Mouse (Mus musculus): ENCODE data around the gene Padi4. TPM values are rescaled to one million over a fixed set of nuclear protein-coding genes. Genes with fewer than 3 reads are reported as not detected.

Gene Padi4
- total and polyA plus RNA-seq, 3 experiments: not detected

GRCm38 (mm10) chr4:140782821-140783220, 8.8 kb upstream of the Padi4 start:
- peaks cover 34% of the 10 kb centered on the region for H3K27me3 ChIP-seq (replicated peaks)
- H3K4me2 ChIP-seq (ENCODE audit: insufficient read depth, low read depth, poor library complexity, severe bottlenecking): no peak overlapping the region
- no peaks in the 10 kb centered on the region for H3K4me1 ChIP-seq (ENCODE audit: control insufficient read depth in 1 of 2, insufficient read depth in 2 of 2)
- no peaks in the 10 kb centered on the region for H3K79me2 ChIP-seq (replicated peaks; ENCODE audit: control insufficient read depth, extremely low read depth, insufficient read depth, poor library complexity, severe bottlenecking)
- no peak for DNase-seq (ENCODE audit: extremely low read depth)
- no peaks in the 10 kb centered on the region for H3K36me3 ChIP-seq (replicated peaks in 1 of 2; ENCODE audit: control insufficient read depth in 1 of 2, insufficient read depth in 1 of 2, low read length in 1 of 2)
- no peak overlapping the region for H3K4me3 ChIP-seq (replicated peaks in 1 of 3; ENCODE audit: low read depth in 2 of 3, low read length in 2 of 3, poor library complexity in 1 of 3)
- H3K9me3 ChIP-seq (replicated peaks; ENCODE audit: low read length): peaks cover 25% of the 10 kb centered on the region
- dilution Hi-C loops (cut with MboI; ENCODE audit: extremely low pct_ligation_motif_present, extremely low pct_unique_long_range_greater_than_20kb, low sequenced_read_pairs) (no loop called here), in situ Hi-C loops (cut with MboI; ENCODE audit: low pct_ligation_motif_present, low pct_unique_long_range_greater_than_20kb, low sequenced_read_pairs) (no loop called here)
- TF ChIP-seq ZC3H11A (IDR thresholded peaks at IDR 0.05; ENCODE audit: low read depth, low read length) (no peak), IRF4 (IDR thresholded peaks at IDR 0.05; ENCODE audit: low read depth, low read length) (no peak), RCOR1 (conservative IDR thresholded peaks at IDR 0.05; ENCODE audit: low read depth, low read length) (no peak), EP300 (IDR thresholded peaks at IDR 0.05; ENCODE audit: low read length) (no peak), BHLHE40 (IDR thresholded peaks at IDR 0.05; ENCODE audit: low read depth, low read length) (no peak)
- no peak overlapping the region for H3K27ac ChIP-seq (ENCODE audit: insufficient read depth, low read depth)
- no peak overlapping the region for H3K9ac ChIP-seq (ENCODE audit: insufficient read depth, low read depth)

GRCm38 (mm10) chr4:140780507-140780906, 6.5 kb upstream of the Padi4 start:
- H3K36me3 ChIP-seq (replicated peaks in 1 of 2; ENCODE audit: control insufficient read depth in 1 of 2, insufficient read depth in 1 of 2, low read length in 1 of 2): no peaks in the 10 kb centered on the region
- no peak overlapping the region for H3K4me3 ChIP-seq (replicated peaks in 1 of 3; ENCODE audit: low read depth in 2 of 3, low read length in 2 of 3, poor library complexity in 1 of 3)
- H3K9me3 ChIP-seq (replicated peaks; ENCODE audit: low read length): peaks cover 12% of the 10 kb centered on the region
- H3K4me2 ChIP-seq (ENCODE audit: insufficient read depth, low read depth, poor library complexity, severe bottlenecking): no peak overlapping the region
- no peak for TF ChIP-seq USF1 (IDR thresholded peaks at IDR 0.05; ENCODE audit: low read depth, low read length)
- no peak for TF ChIP-seq MAX (IDR thresholded peaks at IDR 0.05; ENCODE audit: low read length)
- TF ChIP-seq RAD21 (IDR thresholded peaks at IDR 0.05; ENCODE audit: low read depth, low read length): no peak
- H3K9ac ChIP-seq (ENCODE audit: insufficient read depth, low read depth): no peak overlapping the region
- dilution Hi-C loops (cut with MboI; ENCODE audit: extremely low pct_ligation_motif_present, extremely low pct_unique_long_range_greater_than_20kb, low sequenced_read_pairs) (no loop called here), in situ Hi-C loops (cut with MboI; ENCODE audit: low pct_ligation_motif_present, low pct_unique_long_range_greater_than_20kb, low sequenced_read_pairs) (no loop called here)
- no peak for DNase-seq (ENCODE audit: extremely low read depth)
- no peaks in the 10 kb centered on the region for H3K4me1 ChIP-seq (ENCODE audit: control insufficient read depth in 1 of 2, insufficient read depth in 2 of 2)
- peaks cover 52% of the 10 kb centered on the region for H3K27me3 ChIP-seq (replicated peaks)
- H3K27ac ChIP-seq (ENCODE audit: insufficient read depth, low read depth): no peak overlapping the region
- no peaks in the 10 kb centered on the region for H3K79me2 ChIP-seq (replicated peaks; ENCODE audit: control insufficient read depth, extremely low read depth, insufficient read depth, poor library complexity, severe bottlenecking)

GRCm38 (mm10) chr4:140779803-140780397, 5.9 kb upstream of the Padi4 start:
- in situ Hi-C loops (cut with MboI; ENCODE audit: low pct_ligation_motif_present, low pct_unique_long_range_greater_than_20kb, low sequenced_read_pairs) (no loop called here), dilution Hi-C loops (cut with MboI; ENCODE audit: extremely low pct_ligation_motif_present, extremely low pct_unique_long_range_greater_than_20kb, low sequenced_read_pairs) (no loop called here)
- H3K9ac ChIP-seq (ENCODE audit: insufficient read depth, low read depth): no peak overlapping the region
- TF ChIP-seq E2F4 (IDR thresholded peaks at IDR 0.05; ENCODE audit: insufficient replicate concordance, low read depth, low read length): no peak
- TF ChIP-seq USF2 (conservative IDR thresholded peaks at IDR 0.05; ENCODE audit: low read depth, low read length): no peak
- TF ChIP-seq ELF1 (IDR thresholded peaks at IDR 0.05; ENCODE audit: low read depth, low read length): no peak
- DNase-seq (ENCODE audit: extremely low read depth): no peak
- H3K79me2 ChIP-seq (replicated peaks; ENCODE audit: control insufficient read depth, extremely low read depth, insufficient read depth, poor library complexity, severe bottlenecking): no peaks in the 10 kb centered on the region
- H3K4me1 ChIP-seq (ENCODE audit: control insufficient read depth in 1 of 2, insufficient read depth in 2 of 2): no peaks in the 10 kb centered on the region
- H3K27ac ChIP-seq (ENCODE audit: insufficient read depth, low read depth): no peak overlapping the region
- peaks cover 55% of the 10 kb centered on the region for H3K27me3 ChIP-seq (replicated peaks)
- H3K4me3 ChIP-seq (replicated peaks in 1 of 3; ENCODE audit: low read depth in 2 of 3, low read length in 2 of 3, poor library complexity in 1 of 3): no peak overlapping the region
- peaks cover 11% of the 10 kb centered on the region for H3K9me3 ChIP-seq (replicated peaks; ENCODE audit: low read length)
- no peaks in the 10 kb centered on the region for H3K36me3 ChIP-seq (replicated peaks in 1 of 2; ENCODE audit: control insufficient read depth in 1 of 2, insufficient read depth in 1 of 2, low read length in 1 of 2)
- no peak overlapping the region for H3K4me2 ChIP-seq (ENCODE audit: insufficient read depth, low read depth, poor library complexity, severe bottlenecking)

Measured in CH12.LX (cell line).